Mouse (Mus musculus) hindbrain, embryonic 11.5 days (tissue): Measurements from ENCODE around the gene Sox6. TPM values are rescaled to one million over a fixed set of nuclear protein-coding genes. Genes with fewer than 3 reads are reported as not detected.

Experiments used
- ATAC-seq: fragments of 200-750 bp; cut with Nextera tagmentation; 2 replicates; pipeline ENCODE4 v1.8.0; 2017; ENCODE audit warnings: mild to moderate bottlenecking, moderate TSS enrichment, moderate library complexity; ENCODE audit not compliant: low FRiP score
- DNase-seq: peaks from one replicate; pipeline ENCODE4 v3.0.0-alpha.2; 2015; ENCODE audit warnings: low spot score
- H3K27ac ChIP-seq: fragments of 300-500 bp; sonication (generic); 2 replicates; pipeline ENCODE4 v1.5.1; 2014; ENCODE audit warnings: mild to moderate bottlenecking, low read depth, low read length
- H3K27me3 ChIP-seq: fragments of 300-500 bp; sonication (generic); 2 replicates; pipeline ENCODE4 v1.6.1; 2014; ENCODE audit warnings: mild to moderate bottlenecking, low read length, moderate library complexity, mixed read lengths; ENCODE audit not compliant: control insufficient read depth, insufficient read depth
- H3K36me3 ChIP-seq: fragments of 300-500 bp; sonication (generic); 2 replicates; pipeline ENCODE4 v1.6.1; 2014; ENCODE audit warnings: mild to moderate bottlenecking, low read length, moderate library complexity, mixed read lengths; ENCODE audit not compliant: control insufficient read depth, insufficient read depth
- H3K4me1 ChIP-seq: fragments of 300-500 bp; sonication (generic); replicated peaks from 2 replicates; pipeline ENCODE4 v1.6.1; 2014; ENCODE audit warnings: low read length, mixed read lengths; ENCODE audit not compliant: control insufficient read depth, insufficient read depth
- H3K4me2 ChIP-seq: fragments of 300-500 bp; sonication (generic); replicated peaks from 2 replicates; pipeline ENCODE4 v1.6.1; 2014; ENCODE audit warnings: mild to moderate bottlenecking, low read depth, low read length
- H3K4me3 ChIP-seq: fragments of 300-500 bp; sonication (generic); 2 replicates; pipeline ENCODE4 v1.5.1; 2014; ENCODE audit warnings: low read depth, low read length
- H3K9ac ChIP-seq: fragments of 300-500 bp; sonication (generic); 2 replicates; pipeline ENCODE4 v1.6.1; 2014; ENCODE audit warnings: low read depth, low read length
- H3K9me3 ChIP-seq: fragments of 300-500 bp; sonication (generic); 2 replicates; pipeline ENCODE4 v1.6.1; 2016; ENCODE audit warnings: low read length; ENCODE audit not compliant: control insufficient read depth
- WGBS: fragments of 180-500 bp; shearing (Covaris S2); extraction: QIAGEN DNeasy Blood & Tissue Kit; methylation state at CpG from one replicate; pipeline ENCODE4 v1.1.7; 2014; 5-methylcytosine and 5-hydroxymethylcytosine counted together
- polyA plus RNA-seq: library from polyadenylated mRNA; unstranded; fragments of >200 nt; fragmentation: Nextera tagmentation; extraction: Ambion mirVana; gene quantifications from 2 replicates; pipeline ENCODE4 v1.2.1, GENCODE M21; 2014

Sox6 gene
- polyA plus RNA-seq, 1 experiment from 2014 or later: 49.4 TPM

DNA sequence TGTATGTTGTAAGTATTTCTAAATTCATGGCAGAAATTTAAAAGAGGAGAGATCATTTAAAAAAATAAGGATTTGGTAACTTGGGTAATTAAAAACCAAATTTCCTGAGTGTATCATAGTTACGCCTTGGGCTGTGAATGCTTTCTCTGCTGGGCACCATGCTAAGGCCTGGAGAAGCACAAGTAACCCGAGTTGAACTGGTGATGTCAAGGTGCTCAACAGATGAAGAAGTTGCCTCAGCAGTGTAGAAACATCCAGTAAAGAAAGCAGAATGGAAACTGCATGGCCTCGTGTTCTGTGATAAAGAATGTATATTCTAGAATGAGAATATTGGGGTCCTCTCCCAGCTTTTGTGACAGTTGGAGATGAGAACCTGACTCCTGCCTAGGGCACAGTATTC, 85.5 kb downstream of the Sox6 start:
- Histone ChIP-seq H3K36me3 (no peaks in the 10 kb centered on the region), H3K9ac (no peak overlapping the region), H3K4me2 (no peak overlapping the region), H3K27me3 (no peaks in the 10 kb centered on the region), H3K27ac (no peak overlapping the region), H3K9me3 (no peaks in the 10 kb centered on the region), H3K4me3 (no peak overlapping the region), H3K4me1 (no peaks in the 10 kb centered on the region)
- DNase-seq (no peak), ATAC-seq (no peak)
- 79% methylated on average over 3 of the region's 3 CpGs for WGBS

GRCm38 (mm10) chr7:115952235-115952634, 86.4 kb downstream of the Sox6 start:
- no peak overlapping the region for H3K4me3 ChIP-seq
- no peaks in the 10 kb centered on the region for H3K27me3 ChIP-seq
- no peaks in the 10 kb centered on the region for H3K36me3 ChIP-seq
- no peak overlapping the region for H3K27ac ChIP-seq
- no peaks in the 10 kb centered on the region for H3K4me1 ChIP-seq
- H3K4me2 ChIP-seq: no peak overlapping the region
- ATAC-seq (no peak), DNase-seq (no peak)
- H3K9ac ChIP-seq: no peak overlapping the region
- WGBS: 72% methylated on average over 3 of the region's 3 CpGs
- no peaks in the 10 kb centered on the region for H3K9me3 ChIP-seq

GRCm38 (mm10) chr7:115951689-115952088, 86.9 kb downstream of the Sox6 start:
- H3K4me3 ChIP-seq: no peak overlapping the region
- no peak overlapping the region for H3K27ac ChIP-seq
- 83% methylated on average over 4 of the region's 4 CpGs for WGBS
- no peaks in the 10 kb centered on the region for H3K4me1 ChIP-seq
- ATAC-seq (no peak), DNase-seq (no peak)
- no peak overlapping the region for H3K9ac ChIP-seq
- H3K27me3 ChIP-seq: no peaks in the 10 kb centered on the region
- H3K36me3 ChIP-seq: no peaks in the 10 kb centered on the region
- H3K9me3 ChIP-seq: no peaks in the 10 kb centered on the region
- no peak overlapping the region for H3K4me2 ChIP-seq

- WGBS: 78% methylated on average over 2 of the region's 2 CpGs
- H3K36me3 ChIP-seq: no peaks in the 10 kb centered on the region
- H3K4me3 ChIP-seq: no peak overlapping the region
- H3K9me3 ChIP-seq: no peaks in the 10 kb centered on the region
- H3K4me2 ChIP-seq: no peak overlapping the region
- DNase-seq (no peak), ATAC-seq (no peak)
- H3K27me3 ChIP-seq: no peaks in the 10 kb centered on the region
- no peak overlapping the region for H3K27ac ChIP-seq
- no peak overlapping the region for H3K9ac ChIP-seq
- no peaks in the 10 kb centered on the region for H3K4me1 ChIP-seq
Observed at GRCm38 (mm10) chr7:115947916-115948315, 90.7 kb downstream of the Sox6 start.

- DNase-seq (no peak), ATAC-seq (no peak)
- H3K4me3 ChIP-seq: no peak overlapping the region
- H3K27me3 ChIP-seq: no peaks in the 10 kb centered on the region
- WGBS: 92% methylated on average over 12 of the region's 12 CpGs
- H3K36me3 ChIP-seq: no peaks in the 10 kb centered on the region
- no peak overlapping the region for H3K4me2 ChIP-seq
- H3K27ac ChIP-seq: no peak overlapping the region
- H3K9me3 ChIP-seq: no peaks in the 10 kb centered on the region
- H3K9ac ChIP-seq: no peak overlapping the region
- no peaks in the 10 kb centered on the region for H3K4me1 ChIP-seq
Observed at GRCm38 (mm10) chr7:115946559-115946958, 92.0 kb downstream of the Sox6 start.

- Histone ChIP-seq H3K9ac (no peak overlapping the region), H3K36me3 (no peaks in the 10 kb centered on the region), H3K4me3 (no peak overlapping the region), H3K4me2 (no peak overlapping the region), H3K27ac (no peak overlapping the region), H3K9me3 (no peaks in the 10 kb centered on the region), H3K27me3 (no peaks in the 10 kb centered on the region), H3K4me1 (no peaks in the 10 kb centered on the region)
- ATAC-seq (no peak), DNase-seq (no peak)
- WGBS: 92% methylated on average over 4 of the region's 4 CpGs
Observed at GRCm38 (mm10) chr7:115945516-115945915, 93.1 kb downstream of the Sox6 start.

GRCm38 (mm10) chr7:115944250-115944649, 94.3 kb downstream of the Sox6 start:
- no peak overlapping the region for H3K4me2 ChIP-seq
- DNase-seq: no peak
- H3K27ac ChIP-seq: no peak overlapping the region
- H3K36me3 ChIP-seq: no peaks in the 10 kb centered on the region
- H3K9ac ChIP-seq: no peak overlapping the region
- no peak overlapping the region for H3K4me3 ChIP-seq
- ATAC-seq: no peak
- WGBS: 75% methylated on average over 5 of the region's 5 CpGs
- H3K27me3 ChIP-seq: no peaks in the 10 kb centered on the region
- H3K4me1 ChIP-seq: no peaks in the 10 kb centered on the region
- no peaks in the 10 kb centered on the region for H3K9me3 ChIP-seq

- no peaks in the 10 kb centered on the region for H3K27me3 ChIP-seq
- DNase-seq: peak; percentile 13
Observed at GRCm38 (mm10) chr7:115941766-115942165, 96.8 kb downstream of the Sox6 start.

GRCm38 (mm10) chr7:115939292-115939691, 99.3 kb downstream of the Sox6 start:
- no peaks in the 10 kb centered on the region for H3K36me3 ChIP-seq
- no peak overlapping the region for H3K27ac ChIP-seq
- 91% methylated on average over 5 of the region's 5 CpGs for WGBS
- H3K4me1 ChIP-seq: no peaks in the 10 kb centered on the region
- H3K9me3 ChIP-seq: no peaks in the 10 kb centered on the region
- DNase-seq (no peak), ATAC-seq (no peak)
- no peak overlapping the region for H3K4me3 ChIP-seq
- no peak overlapping the region for H3K9ac ChIP-seq
- no peak overlapping the region for H3K4me2 ChIP-seq
- no peaks in the 10 kb centered on the region for H3K27me3 ChIP-seq

More at GRCm38 (mm10) chr7:115941766-115942165, 96.8 kb downstream of the Sox6 start:
- H3K36me3 ChIP-seq: no peaks in the 10 kb centered on the region
- H3K4me2 ChIP-seq: no peak overlapping the region
- no peaks in the 10 kb centered on the region for H3K4me1 ChIP-seq
- no peak overlapping the region for H3K27ac ChIP-seq
- no peak overlapping the region for H3K4me3 ChIP-seq
- ATAC-seq: no peak
- no peaks in the 10 kb centered on the region for H3K9me3 ChIP-seq
- H3K9ac ChIP-seq: no peak overlapping the region
- 63% methylated on average over 6 of the region's 6 CpGs for WGBS
